Mouse (Mus musculus) cerebellum, adult 2 months (tissue): ENCODE measurements around the gene Sap18.

Source experiments
- CTCF ChIP-seq: fragments of 200-500 bp; IDR thresholded peaks from 2 replicates; pipeline ENCODE4 v1.5.1; 2011; ENCODE audit warnings: low read depth, mild to moderate bottlenecking, control low read depth, low read length, moderate library complexity, borderline replicate concordance; ENCODE audit not compliant: insufficient read depth
- POLR2A ChIP-seq: fragments of 200-500 bp; IDR thresholded peaks from 2 replicates; pipeline ENCODE4 v1.6.1; 2011; ENCODE audit warnings: low read length, control low read depth, borderline replicate concordance; ENCODE audit not compliant: insufficient read depth

GRCm38 (mm10) chr14:57753351-57753992 lies 44.5 kb upstream of the Sap18 start:
- TF ChIP-seq CTCF: no peak
- TF ChIP-seq POLR2A: no peak
